Mouse (Mus musculus) intestine, embryonic 15.5 days (tissue): ENCODE results near the gene Kansl2. TPM values are rescaled to one million over a fixed set of nuclear protein-coding genes. Genes with fewer than 3 reads are reported as not detected.

Source experiments
- ATAC-seq: fragments of 200-750 bp; cut with Nextera tagmentation; 2 replicates; pipeline ENCODE4 v1.8.0; 2017; ENCODE audit warnings: moderate TSS enrichment, moderate library complexity
- H3K27ac ChIP-seq: fragments of 300-500 bp; sonication (generic); 2 replicates; pipeline ENCODE4 v1.5.1; 2015; ENCODE audit warnings: mild to moderate bottlenecking, inconsistent platforms
- H3K27me3 ChIP-seq: fragments of 300-500 bp; sonication (generic); replicated peaks from 2 replicates; pipeline ENCODE4 v1.6.1; 2015; ENCODE audit warnings: inconsistent platforms
- H3K36me3 ChIP-seq: fragments of 300-500 bp; sonication (generic); 2 replicates; pipeline ENCODE4 v1.6.1; 2015; ENCODE audit warnings: inconsistent platforms
- H3K4me1 ChIP-seq: fragments of 300-500 bp; sonication (generic); replicated peaks from 2 replicates; pipeline ENCODE4 v1.6.1; 2015; ENCODE audit warnings: inconsistent platforms
- H3K4me2 ChIP-seq: fragments of 300-500 bp; sonication (generic); replicated peaks from 2 replicates; pipeline ENCODE4 v1.6.1; 2015; ENCODE audit warnings: mild to moderate bottlenecking, inconsistent platforms
- H3K4me3 ChIP-seq: fragments of 300-500 bp; sonication (generic); replicated peaks from 2 replicates; pipeline ENCODE4 v1.5.1; 2015; ENCODE audit warnings: inconsistent platforms
- H3K9ac ChIP-seq: fragments of 300-500 bp; sonication (generic); 2 replicates; pipeline ENCODE4 v1.6.1; 2015; ENCODE audit warnings: inconsistent platforms
- H3K9me3 ChIP-seq: fragments of 300-500 bp; sonication (generic); 2 replicates; pipeline ENCODE4 v1.6.1; 2016; ENCODE audit warnings: inconsistent platforms
- WGBS: fragments of 180-500 bp; shearing (Covaris S2); methylation state at CpG from one replicate; pipeline ENCODE4 v1.1.7; 2015; 5-methylcytosine and 5-hydroxymethylcytosine counted together
- polyA plus RNA-seq: library from polyadenylated mRNA; unstranded; fragments of >200 nt; fragmentation: Nextera tagmentation; extraction: Ambion mirVana; gene quantifications from 2 replicates; pipeline ENCODE4 v1.2.1, GENCODE M21; 2015

The Kansl2 gene
- polyA plus RNA-seq, 1 experiment from 2014 or later = 86.7 TPM

DNA sequence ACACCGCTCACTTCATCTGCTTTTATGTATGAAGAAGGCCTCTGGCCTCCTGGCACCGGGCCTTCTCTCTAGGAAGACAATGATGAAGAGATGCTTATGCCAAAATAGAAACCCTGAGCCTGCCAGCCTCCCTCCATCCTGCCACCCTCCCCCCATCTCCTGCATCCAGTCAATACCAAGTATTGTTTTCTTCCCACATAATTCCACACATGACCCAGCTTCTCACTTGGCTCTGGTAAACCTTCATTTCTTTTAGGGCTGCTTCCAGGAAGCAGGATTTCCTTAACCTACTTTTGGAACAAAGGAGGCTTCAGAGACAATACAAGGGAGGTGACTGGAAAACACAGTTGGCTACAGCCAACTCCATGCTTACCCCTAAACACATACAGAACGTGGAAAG lies 51.4 kb downstream of the Kansl2 start, which contains the start of gene Lalba:
Lalba (minus strand) TSS at position 21 of the 400 bp plus-strand sequence.
- ATAC-seq = no peak
- WGBS = 48% methylated on average over 3 of the region's 3 CpGs
- no peak within 1 kb of the TSS for H3K4me2 ChIP-seq
- H3K9ac ChIP-seq = no peak within 1 kb of the TSS
- H3K9me3 ChIP-seq = no peaks in the 10 kb centered on the region
- no peak within 1 kb of the TSS for H3K4me3 ChIP-seq
- no peaks in the 10 kb centered on the region for H3K36me3 ChIP-seq
- no peak within 1 kb of the TSS for H3K27ac ChIP-seq
- no peaks in the 10 kb centered on the region for H3K27me3 ChIP-seq
- H3K4me1 ChIP-seq = no peaks in the 10 kb centered on the region; the same call in 1 of the 2 replicates

DNA sequence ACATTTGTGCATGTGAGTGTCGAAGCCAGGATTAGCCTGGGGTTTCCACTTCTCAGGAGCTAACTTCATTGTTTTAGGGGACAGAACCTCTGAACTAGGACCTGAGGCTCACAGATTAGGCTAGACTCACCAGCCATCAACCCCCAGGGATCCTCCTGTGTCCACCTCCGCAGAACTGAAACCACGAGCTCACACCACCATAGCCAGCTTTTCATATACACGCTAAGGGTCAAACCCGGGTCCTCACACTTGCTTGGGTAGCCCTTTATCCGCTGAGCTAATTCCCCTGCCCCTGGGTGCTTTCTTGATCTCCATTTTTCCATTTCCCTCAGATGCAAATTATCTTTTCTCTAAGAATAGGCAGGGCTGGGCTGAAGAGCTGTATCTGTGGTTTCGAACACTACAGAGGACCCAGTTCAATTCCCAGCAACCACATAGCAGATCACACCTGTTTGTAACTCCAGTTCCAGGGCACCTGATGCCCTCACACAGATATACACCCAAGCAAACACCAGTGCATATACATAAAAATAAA lies 54.4 kb downstream of the Kansl2 start:
- no peaks in the 10 kb centered on the region for H3K36me3 ChIP-seq
- H3K4me1 ChIP-seq = no peaks in the 10 kb centered on the region; the same call in 1 of the 2 replicates
- H3K27ac ChIP-seq = no peak overlapping the region
- no peak overlapping the region for H3K4me3 ChIP-seq
- no peak overlapping the region for H3K4me2 ChIP-seq
- no peak overlapping the region for H3K9ac ChIP-seq
- H3K9me3 ChIP-seq = no peaks in the 10 kb centered on the region
- WGBS = 78% methylated on average over 7 of the region's 7 CpGs
- no peaks in the 10 kb centered on the region for H3K27me3 ChIP-seq
- no peak for ATAC-seq

DNA sequence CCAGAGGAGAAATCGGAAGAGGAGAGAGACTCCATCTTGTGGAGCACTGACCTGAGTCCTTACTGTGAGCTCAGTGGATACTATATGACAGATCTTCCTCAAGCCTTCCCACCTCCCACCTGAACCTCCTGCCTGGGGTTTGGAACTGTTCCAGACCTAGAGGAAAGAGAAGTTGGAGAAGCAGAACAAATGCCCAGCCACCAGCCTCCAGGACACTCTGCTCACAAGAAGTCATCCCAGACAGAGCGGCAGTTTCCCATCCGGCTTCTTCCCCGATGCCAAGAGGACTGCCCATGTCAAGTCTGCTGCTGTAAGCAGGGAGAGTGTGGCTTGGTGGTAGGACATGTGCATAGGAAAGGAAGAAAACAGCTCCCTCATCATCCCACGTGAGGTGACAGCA lies 57.8 kb downstream of the Kansl2 start:
- no peaks in the 10 kb centered on the region for H3K36me3 ChIP-seq
- H3K9ac ChIP-seq = no peak overlapping the region; the same call in 1 of the 2 replicates
- H3K27ac ChIP-seq = no peak overlapping the region
- H3K4me3 ChIP-seq = no peak overlapping the region
- no peaks in the 10 kb centered on the region for H3K9me3 ChIP-seq
- no peak overlapping the region for H3K4me2 ChIP-seq
- no peaks in the 10 kb centered on the region for H3K4me1 ChIP-seq
- no peak for ATAC-seq
- 78% methylated on average over 5 of the region's 5 CpGs for WGBS
- no peaks in the 10 kb centered on the region for H3K27me3 ChIP-seq

DNA sequence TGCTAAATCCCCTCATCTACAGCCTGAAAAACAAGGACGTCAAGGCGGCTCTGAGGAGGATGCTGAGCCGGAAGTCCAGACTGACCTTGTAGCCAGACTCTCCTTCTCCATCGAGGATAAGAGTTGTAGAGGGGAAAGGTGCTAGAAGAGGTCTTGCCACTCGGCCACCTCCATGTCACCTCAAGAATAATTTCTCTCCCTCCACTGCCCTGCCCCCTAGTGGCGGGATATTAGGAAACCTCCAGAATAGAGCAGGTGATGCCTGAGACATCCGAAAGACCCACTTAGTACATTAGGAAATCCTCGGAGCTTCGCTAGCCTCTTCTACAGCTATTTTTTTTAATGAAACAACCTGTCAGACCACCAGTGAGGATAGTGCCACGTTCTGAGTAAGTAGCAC lies 58.7 kb downstream of the Kansl2 start:
- Histone ChIP-seq H3K27me3 (no peaks in the 10 kb centered on the region), H3K4me3 (no peak overlapping the region), H3K9ac (no peak overlapping the region), H3K36me3 (no peaks in the 10 kb centered on the region), H3K9me3 (no peaks in the 10 kb centered on the region), H3K27ac (no peak overlapping the region), H3K4me2 (no peak overlapping the region), H3K4me1 (no peaks in the 10 kb centered on the region)
- WGBS = 50% methylated on average over 10 of the region's 10 CpGs
- ATAC-seq = no peak

DNA sequence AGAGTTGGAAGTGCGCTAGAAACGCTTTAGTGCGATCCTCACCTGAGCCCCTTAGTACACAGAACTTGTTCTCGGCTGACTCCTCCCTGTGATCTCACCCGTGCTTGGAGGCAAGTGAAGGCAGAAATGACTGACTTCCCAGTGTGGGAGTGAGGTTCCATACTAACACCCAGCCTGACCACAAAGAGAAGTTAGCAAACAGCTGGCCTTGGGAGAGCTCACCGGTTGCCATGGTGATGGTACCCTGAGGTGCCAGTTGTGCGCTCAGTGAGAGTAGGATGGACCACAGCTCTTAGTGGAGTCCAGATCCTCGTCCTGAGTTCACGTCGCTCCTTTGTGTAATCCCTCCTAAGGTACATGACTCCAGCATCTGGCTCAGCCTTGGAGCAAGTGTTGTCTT lies 59.1 kb downstream of the Kansl2 start:
- Histone ChIP-seq H3K4me3 (no peak overlapping the region), H3K4me2 (no peak overlapping the region), H3K27me3 (no peaks in the 10 kb centered on the region), H3K36me3 (no peaks in the 10 kb centered on the region), H3K4me1 (no peaks in the 10 kb centered on the region), H3K27ac (no peak overlapping the region), H3K9me3 (no peaks in the 10 kb centered on the region), H3K9ac (no peak overlapping the region)
- no peak for ATAC-seq
- 73% methylated on average over 10 of the region's 10 CpGs for WGBS

DNA sequence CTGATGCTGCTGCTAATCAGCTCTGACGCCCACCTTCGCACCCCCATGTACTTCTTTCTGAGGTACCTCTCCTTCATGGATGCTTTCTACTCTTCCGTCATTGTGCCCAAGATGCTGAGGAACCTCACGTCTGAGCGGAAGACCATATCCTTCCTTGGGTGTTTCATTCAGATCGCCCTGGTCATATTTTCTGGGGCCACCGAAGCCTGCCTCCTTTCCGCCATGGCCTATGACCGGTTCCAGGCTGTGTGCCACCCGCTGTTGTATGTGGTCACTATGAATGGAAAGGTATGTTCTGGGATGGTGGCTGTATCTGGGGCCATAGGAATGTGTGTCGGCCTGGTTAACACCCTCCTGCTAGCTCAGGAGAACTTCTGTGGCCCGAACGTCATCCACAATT lies 62.5 kb downstream of the Kansl2 start:
- ATAC-seq = no peak
- Histone ChIP-seq H3K27ac (no peak overlapping the region), H3K27me3 (no peaks in the 10 kb centered on the region), H3K9me3 (no peaks in the 10 kb centered on the region), H3K9ac (no peak overlapping the region), H3K4me3 (no peak overlapping the region), H3K4me2 (no peak overlapping the region), H3K36me3 (no peaks in the 10 kb centered on the region), H3K4me1 (no peaks in the 10 kb centered on the region)
- 89% methylated on average over 13 of the region's 13 CpGs for WGBS

DNA sequence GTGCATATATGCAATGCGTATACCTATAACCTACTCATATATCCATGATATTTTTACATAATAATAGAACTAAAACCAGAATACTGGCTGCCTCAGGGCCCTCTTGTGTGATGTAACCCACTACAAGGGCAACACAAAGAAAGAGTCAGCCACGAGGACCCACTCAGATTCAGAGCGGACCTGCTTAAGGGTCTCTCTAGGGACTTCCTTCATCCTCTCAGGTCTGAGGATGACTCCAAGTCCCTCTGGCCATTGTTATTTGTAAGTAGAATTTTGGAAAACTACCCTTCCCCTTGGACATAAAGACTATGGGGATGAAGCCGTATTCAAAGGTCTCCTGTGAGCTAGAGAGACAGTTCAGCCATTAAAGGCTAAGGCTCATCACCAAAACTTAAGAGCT lies 64.5 kb downstream of the Kansl2 start, which contains the start of gene OR5BS1P:
OR5BS1P (plus strand) TSS at position 301 of the 400 bp plus-strand sequence.
- H3K4me2 ChIP-seq = no peak within 1 kb of the TSS
- no peaks in the 10 kb centered on the region for H3K27me3 ChIP-seq
- H3K9me3 ChIP-seq = no peaks in the 10 kb centered on the region
- no peaks in the 10 kb centered on the region for H3K4me1 ChIP-seq
- no peak within 1 kb of the TSS for H3K4me3 ChIP-seq
- ATAC-seq = no peak
- 89% methylated on average over 4 of the region's 4 CpGs for WGBS
- H3K9ac ChIP-seq = no peak within 1 kb of the TSS
- H3K27ac ChIP-seq = no peak within 1 kb of the TSS
- no peaks in the 10 kb centered on the region for H3K36me3 ChIP-seq

Other genes starting within 250 kb of the Kansl2 start
- gene Zfp641, start 238.1 kb downstream of the Kansl2 start, polyA plus RNA-seq = 0.21 and 0.36 TPM in 2 replicates
- gene Olfr285, start 216.9 kb downstream of the Kansl2 start, polyA plus RNA-seq = not detected in 2 replicates
- gene Olfr284, start 193.3 kb downstream of the Kansl2 start, polyA plus RNA-seq = not detected in 2 replicates
- not detected in 2 replicates for gene Olfr283, start 153.3 kb downstream of the Kansl2 start, polyA plus RNA-seq
- gene Olfr282, start 103.0 kb downstream of the Kansl2 start, polyA plus RNA-seq = not detected in 2 replicates
- gene Olfr281, start 81.7 kb downstream of the Kansl2 start, polyA plus RNA-seq = not detected in 2 replicates
- gene OR5BS1P, start 64.4 kb downstream of the Kansl2 start, polyA plus RNA-seq = not detected in 2 replicates
- 0.23 TPM in 1 of 2 replicates, not detected in the other for gene Lalba, start 51.5 kb downstream of the Kansl2 start, polyA plus RNA-seq
- gene Olfr279, start 41.9 kb downstream of the Kansl2 start, polyA plus RNA-seq = not detected in 2 replicates
- 42.4 and 44.9 TPM in 2 replicates for gene Ccnt1, start 36.7 kb upstream of the Kansl2 start, polyA plus RNA-seq
- gene 4930415O20Rik, start 36.7 kb upstream of the Kansl2 start, polyA plus RNA-seq = 0.77 TPM in 1 of 2 replicates, not detected in the other
- 21.4 and 23.0 TPM in 2 replicates for gene Adcy6, start 75.8 kb upstream of the Kansl2 start, polyA plus RNA-seq
- 24.9 and 26.7 TPM in 2 replicates for gene Cacnb3, start 96.6 kb upstream of the Kansl2 start, polyA plus RNA-seq
- 23.3 and 23.7 TPM in 2 replicates for gene Ddx23, start 128.6 kb upstream of the Kansl2 start, polyA plus RNA-seq
- 0.97 and 1.1 TPM in 2 replicates for gene Rnd1, start 143.2 kb upstream of the Kansl2 start, polyA plus RNA-seq
- gene Ccdc65, start 173.9 kb upstream of the Kansl2 start, polyA plus RNA-seq = 0.67 and 0.92 TPM in 2 replicates
- gene Fkbp11, start 193.9 kb upstream of the Kansl2 start, polyA plus RNA-seq = 68.0 and 117 TPM in 2 replicates
- gene Arf3, start 228.9 kb upstream of the Kansl2 start, polyA plus RNA-seq = 39.8 and 43.6 TPM in 2 replicates
- gene Wnt10b, start 243.9 kb upstream of the Kansl2 start, polyA plus RNA-seq = not detected in 2 replicates